Mouse (Mus musculus) cortical plate, adult 2 months (tissue): ENCODE data around the gene Prr14.

ENCODE experiments used
- CTCF ChIP-seq: fragments of 200-500 bp; IDR thresholded peaks from 2 replicates; pipeline ENCODE4 v1.5.1; 2011; ENCODE audit warnings: mild to moderate bottlenecking, control low read depth, low read length; ENCODE audit not compliant: insufficient read depth; ENCODE audit errors: extremely low read depth
- POLR2A ChIP-seq: fragments of 200-500 bp; IDR thresholded peaks from 2 replicates; pipeline ENCODE4 v1.6.1; 2011; ENCODE audit warnings: mild to moderate bottlenecking, low read length, control low read depth; ENCODE audit not compliant: insufficient read depth; ENCODE audit errors: extremely low read depth

DNA sequence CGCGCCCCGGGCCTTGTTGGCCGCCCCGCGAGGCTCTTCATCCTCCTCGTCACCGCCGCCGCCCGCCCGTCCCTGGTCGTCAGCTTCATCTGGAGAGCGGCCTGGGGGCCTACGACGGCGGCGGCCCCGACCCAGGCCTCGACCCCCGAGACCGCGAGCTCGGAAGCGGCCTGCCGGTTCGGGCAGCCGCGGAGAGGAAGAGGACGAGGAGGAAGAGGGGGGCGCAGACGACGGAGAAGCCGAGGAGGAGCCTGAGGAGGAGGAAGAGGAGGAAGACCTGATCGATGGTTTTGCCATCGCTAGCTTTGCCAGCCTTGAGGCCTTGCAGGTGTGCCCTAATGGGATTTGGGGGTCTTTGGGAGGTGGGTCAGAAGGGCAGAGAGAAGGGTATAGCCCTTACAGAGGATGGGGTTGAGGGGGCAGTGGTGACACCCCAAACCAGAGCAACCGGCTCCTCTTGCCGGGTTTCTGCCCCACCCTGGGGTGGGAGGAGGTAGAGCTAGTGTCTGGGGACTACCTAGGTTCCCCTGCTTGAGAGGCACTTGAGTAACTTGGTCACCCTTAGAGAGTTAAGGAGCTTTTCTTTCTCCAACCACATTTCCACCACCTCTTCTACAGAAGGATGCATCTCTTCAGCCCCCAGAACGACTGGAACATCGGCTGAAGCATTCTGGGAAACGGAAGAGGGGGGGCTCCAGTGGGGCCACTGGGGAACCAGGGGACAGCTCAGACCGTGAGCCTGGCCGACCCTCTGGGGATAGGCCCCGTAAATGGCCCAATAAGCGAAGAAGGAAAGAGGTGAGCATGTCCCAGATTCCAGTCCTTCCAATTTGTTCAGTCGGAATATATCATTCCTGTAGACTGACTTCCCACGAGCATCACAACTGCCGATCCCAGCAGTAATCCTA, 20.2 kb downstream of the Prr14 start:
- TF ChIP-seq CTCF, result no peak
- TF ChIP-seq POLR2A, result no peak
